Comparison of ENCODE assay signal across 8 mouse cellular contexts in genomic region chr14:62761036-62761881, GRCm38 (mm10). TPM values are rescaled to one million over a fixed set of nuclear protein-coding genes. Genes with fewer than 3 reads are reported as not detected.
DNase-seq lines count a peak whose midpoint lies in the region; ATAC-seq lines count a peak whose summit lies in the region.

Gene Ints6, minus strand, starts transcription at chr14:62761169.

- H3K9ac ChIP-seq in heart, embryonic 13.5 days: peak within 1 kb of the TSS; percentile 100
- H3K9ac ChIP-seq in liver, embryonic 12.5 days: peak within 1 kb of the TSS; percentile 100
- H3K9ac ChIP-seq in stomach, embryonic 15.5 days: peak within 1 kb of the TSS; percentile 100

- peak; percentile 100 for DNase-seq in CD4-positive, CD25-positive, alpha-beta regulatory T cell, adult 2 months (ENCODE audit: low read depth, low spot score)
- DNase-seq in fat pad, adult 2 months (ENCODE audit: extremely low read depth, low read depth, low spot score): peak; percentile 96
- peak; percentile 99 for DNase-seq in kidney, postnatal 10 days
- DNase-seq in natural killer cell, adult 2 months (ENCODE audit: low spot score in 2 of 2): peak; percentile 98 to 99

- H3K4me1 ChIP-seq in brown adipose tissue, adult 24 weeks (ENCODE audit: control insufficient read depth, insufficient read depth, insufficient read length, low read length): no peaks in the 10 kb centered on the region
- peaks cover 23% of the 10 kb centered on the region for H3K4me1 ChIP-seq in heart, embryonic 13.5 days
- H3K4me1 ChIP-seq in liver, embryonic 12.5 days: peaks cover 38% of the 10 kb centered on the region
- H3K4me1 ChIP-seq in stomach, embryonic 15.5 days: no peaks in the 10 kb centered on the region

- ATAC-seq in heart, embryonic 13.5 days (ENCODE audit: extremely low read depth, insufficient number of reproducible peaks, low FRiP score, low TSS enrichment): peak; percentile 97
- ATAC-seq in liver, embryonic 12.5 days: peak; percentile 96
- peak; percentile 97 for ATAC-seq in stomach, embryonic 15.5 days (ENCODE audit: insufficient read depth, low FRiP score, low read depth)

- H3K27me3 ChIP-seq in heart, embryonic 13.5 days (replicated peaks): no peaks in the 10 kb centered on the region
- no peaks in the 10 kb centered on the region for H3K27me3 ChIP-seq in liver, embryonic 12.5 days (replicated peaks)
- H3K27me3 ChIP-seq in stomach, embryonic 15.5 days (replicated peaks): no peaks in the 10 kb centered on the region

- peak within 1 kb of the TSS; percentile 78 for H3K4me2 ChIP-seq in heart, embryonic 13.5 days
- H3K4me2 ChIP-seq in liver, embryonic 12.5 days: peak within 1 kb of the TSS; percentile 92
- H3K4me2 ChIP-seq in stomach, embryonic 15.5 days: peak within 1 kb of the TSS; percentile 68

- under 1% methylated on average over 68 of the region's 72 CpGs for WGBS in heart, embryonic 13.5 days
- under 1% methylated on average over 72 of the region's 72 CpGs for WGBS in liver, embryonic 12.5 days (ENCODE audit: insufficient replicate concordance)
- under 1% methylated on average over 70 of the region's 72 CpGs for WGBS in stomach, embryonic 15.5 days

- H3K4me3 ChIP-seq in brown adipose tissue, adult 24 weeks (ENCODE audit: insufficient read depth, low read depth, low read length): peak within 1 kb of the TSS; percentile 96
- H3K4me3 ChIP-seq in heart, embryonic 13.5 days: peak within 1 kb of the TSS; percentile 93
- peak within 1 kb of the TSS; percentile 95 for H3K4me3 ChIP-seq in liver, embryonic 12.5 days
- peak within 1 kb of the TSS; percentile 98 for H3K4me3 ChIP-seq in stomach, embryonic 15.5 days (replicated peaks)

- H3K36me3 ChIP-seq in heart, embryonic 13.5 days: peaks cover 18% of the 10 kb centered on the region
- peaks cover 19% of the 10 kb centered on the region for H3K36me3 ChIP-seq in liver, embryonic 12.5 days
- H3K36me3 ChIP-seq in stomach, embryonic 15.5 days: no peaks in the 10 kb centered on the region; the same call in 1 of the 2 replicates

- H3K9me3 ChIP-seq in heart, embryonic 13.5 days: no peaks in the 10 kb centered on the region
- H3K9me3 ChIP-seq in liver, embryonic 12.5 days (replicated peaks): no peaks in the 10 kb centered on the region
- no peaks in the 10 kb centered on the region for H3K9me3 ChIP-seq in stomach, embryonic 15.5 days

- H3K27ac ChIP-seq in brown adipose tissue, adult 24 weeks (replicated peaks; ENCODE audit: low read depth, low read length): peak within 1 kb of the TSS; percentile 89
- peak within 1 kb of the TSS; percentile 100 for H3K27ac ChIP-seq in heart, embryonic 13.5 days (replicated peaks)
- H3K27ac ChIP-seq in liver, embryonic 12.5 days: peak within 1 kb of the TSS; percentile 100
- peak within 1 kb of the TSS; percentile 99 for H3K27ac ChIP-seq in stomach, embryonic 15.5 days

RNA-seq across cellular contexts. Expression of gene Ints6, which starts in this region (rescaled TPM):
- 7.1 and 9.3 TPM in 2 replicates for polyA plus RNA-seq in brown adipose tissue, adult 24 weeks (2012; ENCODE audit: insufficient read depth, insufficient read length, missing spikeins)
- 12.5 and 13.6 TPM in 2 replicates for polyA plus RNA-seq in heart, embryonic 13.5 days (2015; fragmentation: Nextera tagmentation; extraction: Ambion mirVana)
- polyA plus RNA-seq in liver, embryonic 12.5 days (2016; fragmentation: Nextera tagmentation; extraction: Ambion mirVana): 21.8 and 26.9 TPM in 2 replicates
- polyA plus RNA-seq in stomach, embryonic 15.5 days (2015; fragmentation: Nextera tagmentation; extraction: Ambion mirVana): 21.9 and 22.4 TPM in 2 replicates

Comparison
In these comparisons a context has a peak if more than half of its experiments do, and no peak if none do; other contexts are left out.
1. Peak in every context shown above with its lines: DNase-seq, ATAC-seq, H3K4me3 ChIP-seq and H3K27ac ChIP-seq.